Mouse (Mus musculus): ENCODE results near the gene Ss18l1.
A peak's percentile ranks its signal among the peaks of the same experiment; 100 is the strongest.

- TF ChIP-seq CTCF (IDR thresholded peaks at IDR 0.05; ENCODE audit: low read depth) (peak; percentile 53), EP300 (IDR thresholded peaks at IDR 0.05; ENCODE audit: low read depth) (no peak)
Observed at GRCm38 (mm10) chr2:180107081-180107480, 64.8 kb downstream of the Ss18l1 start.

Data from liver, postnatal 0 days (tissue).